Mouse (Mus musculus): ENCODE data around the gene Cand2.

DNA sequence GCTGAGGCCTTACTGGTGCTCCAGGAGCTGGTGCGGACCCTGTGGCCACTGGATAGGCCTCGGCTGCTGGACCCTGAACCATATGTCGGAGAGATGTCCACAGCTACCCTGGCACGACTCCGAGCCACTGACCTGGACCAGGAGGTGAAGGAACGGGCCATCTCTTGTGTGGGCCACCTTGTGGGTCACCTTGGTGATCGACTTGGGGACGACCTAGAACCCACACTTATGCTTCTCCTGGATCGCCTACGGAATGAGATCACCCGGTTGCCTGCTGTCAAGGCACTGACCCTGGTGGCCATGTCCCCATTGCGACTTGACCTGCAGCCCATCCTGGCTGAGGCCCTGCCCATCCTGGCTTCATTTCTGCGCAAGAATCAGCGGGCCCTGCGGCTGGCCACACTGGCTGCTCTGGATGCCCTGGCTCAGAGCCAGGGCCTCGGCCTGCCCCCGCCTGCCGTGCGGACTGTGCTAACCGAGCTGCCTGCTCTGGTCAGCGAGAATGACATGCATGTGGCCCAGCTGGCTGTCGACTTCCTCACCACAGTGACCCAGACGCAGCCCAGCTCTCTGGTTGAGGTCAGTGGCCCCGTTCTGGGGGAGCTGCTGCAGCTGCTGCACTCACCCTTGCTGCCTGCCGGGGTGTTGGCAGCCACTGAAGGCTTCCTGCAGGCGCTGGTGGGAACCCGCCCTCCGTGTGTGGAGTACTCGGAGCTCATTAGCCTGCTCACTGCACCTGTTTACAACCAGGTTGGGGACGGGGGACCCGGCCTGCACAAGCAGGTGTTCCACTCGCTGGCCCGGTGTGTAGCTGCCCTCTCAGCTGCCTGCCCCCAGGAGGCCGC lies 17.7 kb downstream of the Cand2 start:
- TF ChIP-seq CTCF (conservative IDR thresholded peaks at IDR 0.05 in 1 of 2, IDR thresholded peaks at IDR 0.05 in 1 of 2; ENCODE audit: low read depth in 2 of 2, low read length in 2 of 2): no peak
- no peak for TF ChIP-seq RCOR1 (conservative IDR thresholded peaks at IDR 0.05; ENCODE audit: low read depth, low read length)
- no peak for TF ChIP-seq USF1 (IDR thresholded peaks at IDR 0.05; ENCODE audit: low read depth, low read length)
- TF ChIP-seq MAX (IDR thresholded peaks at IDR 0.05; ENCODE audit: low read length): no peak
- no peak for TF ChIP-seq ETS1 (conservative IDR thresholded peaks at IDR 0.05; ENCODE audit: low read depth, low read length)
- TF ChIP-seq ZNF384 (IDR thresholded peaks at IDR 0.05; ENCODE audit: low read depth, low read length): no peak
- TF ChIP-seq POLR2A (IDR thresholded peaks at IDR 0.05; ENCODE audit: low read depth, low read length): no peak
- no peak for TF ChIP-seq SMC3 (IDR thresholded peaks at IDR 0.05; ENCODE audit: low read depth, low read length)
- no peak for TF ChIP-seq GABPA (IDR thresholded peaks at IDR 0.05; ENCODE audit: insufficient replicate concordance, low read depth, low read length)

Measured in CH12.LX (cell line).